Mouse (Mus musculus): ENCODE results near the gene Srebf2. TPM values are rescaled to one million over a fixed set of nuclear protein-coding genes. Genes with fewer than 3 reads are reported as not detected.

The Srebf2 gene
- total RNA-seq, 1 experiment from 2014 or later: 64.3 TPM

- no peak for ATAC-seq (replicated peaks; ENCODE audit: low read depth, poor library complexity, severe bottlenecking)
These were observed 56.8 kb downstream of the Srebf2 start for GRCm38 (mm10) chr15:82203611-82204351.

GRCm38 (mm10) chr15:82204680-82205371 lies 57.8 kb downstream of the Srebf2 start:
- ATAC-seq (replicated peaks; ENCODE audit: low read depth, poor library complexity, severe bottlenecking): no peak

GRCm38 (mm10) chr15:82206365-82207104 lies 59.6 kb downstream of the Srebf2 start:
- ATAC-seq (replicated peaks; ENCODE audit: low read depth, poor library complexity, severe bottlenecking): no peak

GRCm38 (mm10) chr15:82207105-82207459 lies 60.1 kb downstream of the Srebf2 start:
- no peak for ATAC-seq (replicated peaks; ENCODE audit: low read depth, poor library complexity, severe bottlenecking)

GRCm38 (mm10) chr15:82207504-82208219 lies 60.7 kb downstream of the Srebf2 start:
- ATAC-seq (replicated peaks; ENCODE audit: low read depth, poor library complexity, severe bottlenecking): no peak

GRCm38 (mm10) chr15:82208307-82208706 lies 61.3 kb downstream of the Srebf2 start:
- no peak for ATAC-seq (replicated peaks; ENCODE audit: low read depth, poor library complexity, severe bottlenecking)

- ATAC-seq (replicated peaks; ENCODE audit: low read depth, poor library complexity, severe bottlenecking): no peak
These were observed 62.5 kb downstream of the Srebf2 start for GRCm38 (mm10) chr15:82209295-82210050.

GRCm38 (mm10) chr15:82210801-82211200 lies 63.8 kb downstream of the Srebf2 start:
- ATAC-seq (replicated peaks; ENCODE audit: low read depth, poor library complexity, severe bottlenecking): no peak

GRCm38 (mm10) chr15:82211281-82211680 lies 64.3 kb downstream of the Srebf2 start:
- ATAC-seq (replicated peaks; ENCODE audit: low read depth, poor library complexity, severe bottlenecking): no peak

- 0 out of 2 replicates have a peak, but pooled peaks have one; percentile 9 for ATAC-seq (replicated peaks; ENCODE audit: low read depth, poor library complexity, severe bottlenecking)
These were observed 65.2 kb downstream of the Srebf2 start for GRCm38 (mm10) chr15:82211911-82212751.

- no peak for ATAC-seq (replicated peaks; ENCODE audit: low read depth, poor library complexity, severe bottlenecking)
These were observed 65.7 kb downstream of the Srebf2 start, which contains the start of gene Shisa8 for GRCm38 (mm10) chr15:82212752-82213063. Gene Shisa8 (minus strand): TSS chr15:82212815.

- no peak for ATAC-seq (replicated peaks; ENCODE audit: low read depth, poor library complexity, severe bottlenecking)
These were observed 66.2 kb downstream of the Srebf2 start for GRCm38 (mm10) chr15:82213222-82213621.

- no peak for ATAC-seq (replicated peaks; ENCODE audit: low read depth, poor library complexity, severe bottlenecking)
These were observed 68.5 kb downstream of the Srebf2 start for GRCm38 (mm10) chr15:82215332-82216046.

- no peak for ATAC-seq (replicated peaks; ENCODE audit: low read depth, poor library complexity, severe bottlenecking)
These were observed 69.3 kb downstream of the Srebf2 start for GRCm38 (mm10) chr15:82216142-82216827.

GRCm38 (mm10) chr15:82217039-82217438 lies 70.1 kb downstream of the Srebf2 start:
- ATAC-seq (replicated peaks; ENCODE audit: low read depth, poor library complexity, severe bottlenecking): no peak

GRCm38 (mm10) chr15:82217980-82218379 lies 71.0 kb downstream of the Srebf2 start:
- ATAC-seq (replicated peaks; ENCODE audit: low read depth, poor library complexity, severe bottlenecking): no peak

GRCm38 (mm10) chr15:82218778-82219666 lies 72.0 kb downstream of the Srebf2 start:
- ATAC-seq (replicated peaks; ENCODE audit: low read depth, poor library complexity, severe bottlenecking): peak; percentile 78
